Mouse (Mus musculus): ENCODE measurements around the gene Sdhc. TPM values are rescaled to one million over a fixed set of nuclear protein-coding genes. Genes with fewer than 3 reads are reported as not detected.
"Not testable (repeated sequence)": the region's sequence is repeated elsewhere in the genome, so short reads cannot be mapped to it uniquely, and the experiment has no call there.

Gene Sdhc
- total and polyA plus RNA-seq, 2 experiments from 2014 or later = 263 to 313 TPM

GRCm38 (mm10) chr1:171162526-171162925, 12.1 kb upstream of the Sdhc start:
- Histone ChIP-seq H3K4me1 (ENCODE audit: insufficient read depth, low read length) (no peaks in the 10 kb centered on the region), H3K4me2 (ENCODE audit: low read depth, low read length, poor library complexity, severe bottlenecking) (no peak overlapping the region), H3K9ac (replicated peaks; ENCODE audit: low read length, poor library complexity, severe bottlenecking) (no peak overlapping the region), H3K27ac (ENCODE audit: low read depth, low read length) (no peak overlapping the region), H3K4me3 (ENCODE audit: low read depth, low read length) (no peak overlapping the region), H3K27me3 (ENCODE audit: insufficient read depth, low read length) (peaks cover 8% of the 10 kb centered on the region; the same call in 1 of the 2 replicates), H3K9me3 (ENCODE audit: low read length) (no peaks in the 10 kb centered on the region), H3K36me3 (ENCODE audit: insufficient read depth, low read length) (no peaks in the 10 kb centered on the region)
- 91% methylated on average over 3 of the region's 3 CpGs for WGBS
- ATAC-seq (ENCODE audit: low FRiP score) (no peak), DNase-seq (ENCODE audit: low spot score) (no peak)
- no peak for TF ChIP-seq CTCF (IDR thresholded peaks at IDR 0.05)

GRCm38 (mm10) chr1:171159485-171159975, 9.1 kb upstream of the Sdhc start:
- Histone ChIP-seq H3K27me3 (ENCODE audit: insufficient read depth, low read length) (peaks cover 11% of the 10 kb centered on the region; the same call in 1 of the 2 replicates), H3K9ac (replicated peaks; ENCODE audit: low read length, poor library complexity, severe bottlenecking) (no peak overlapping the region), H3K4me1 (ENCODE audit: insufficient read depth, low read length) (no peaks in the 10 kb centered on the region), H3K27ac (ENCODE audit: low read depth, low read length) (no peak overlapping the region), H3K9me3 (ENCODE audit: low read length) (no peaks in the 10 kb centered on the region), H3K36me3 (ENCODE audit: insufficient read depth, low read length) (no peaks in the 10 kb centered on the region), H3K4me3 (ENCODE audit: low read depth, low read length) (0 out of 2 replicates have a peak overlapping the region, but pooled peaks have one; percentile 2), H3K4me2 (ENCODE audit: low read depth, low read length, poor library complexity, severe bottlenecking) (peak overlapping the region; percentile 28)
- DNase-seq (ENCODE audit: low spot score) (no peak), ATAC-seq (ENCODE audit: low FRiP score) (peak; percentile 18; the same call in 1 of the 2 replicates)
- 6% methylated on average over 15 of the region's 15 CpGs for WGBS
- peak; percentile 25; the same call in 1 of the 2 replicates for TF ChIP-seq CTCF (IDR thresholded peaks at IDR 0.05)

- H3K27me3 ChIP-seq (ENCODE audit: insufficient read depth, low read length) = peaks cover 11% of the 10 kb centered on the region; the same call in 1 of the 2 replicates
- ATAC-seq (ENCODE audit: low FRiP score) = no peak
- H3K9me3 ChIP-seq (ENCODE audit: low read length) = no peaks in the 10 kb centered on the region
- H3K27ac ChIP-seq (ENCODE audit: low read depth, low read length) = no peak overlapping the region
- no peaks in the 10 kb centered on the region for H3K4me1 ChIP-seq (ENCODE audit: insufficient read depth, low read length)
- TF ChIP-seq CTCF (IDR thresholded peaks at IDR 0.05) = no peak
- DNase-seq (ENCODE audit: low spot score) = no peak
- no peak overlapping the region for H3K4me3 ChIP-seq (ENCODE audit: low read depth, low read length)
- H3K36me3 ChIP-seq (ENCODE audit: insufficient read depth, low read length) = no peaks in the 10 kb centered on the region
- H3K9ac ChIP-seq (replicated peaks; ENCODE audit: low read length, poor library complexity, severe bottlenecking) = no peak overlapping the region
- H3K4me2 ChIP-seq (ENCODE audit: low read depth, low read length, poor library complexity, severe bottlenecking) = no peak overlapping the region
Measured at GRCm38 (mm10) chr1:171157965-171158364, 7.6 kb upstream of the Sdhc start.

GRCm38 (mm10) chr1:171156644-171157043, 6.2 kb upstream of the Sdhc start:
- Histone ChIP-seq H3K4me1 (ENCODE audit: insufficient read depth, low read length) (no peaks in the 10 kb centered on the region), H3K27me3 (ENCODE audit: insufficient read depth, low read length) (peaks cover 11% of the 10 kb centered on the region; the same call in 1 of the 2 replicates), H3K9ac (replicated peaks; ENCODE audit: low read length, poor library complexity, severe bottlenecking) (no peak overlapping the region), H3K9me3 (ENCODE audit: low read length) (no peaks in the 10 kb centered on the region), H3K27ac (ENCODE audit: low read depth, low read length) (no peak overlapping the region), H3K4me3 (ENCODE audit: low read depth, low read length) (no peak overlapping the region), H3K4me2 (ENCODE audit: low read depth, low read length, poor library complexity, severe bottlenecking) (no peak overlapping the region), H3K36me3 (ENCODE audit: insufficient read depth, low read length) (no peaks in the 10 kb centered on the region)
- TF ChIP-seq CTCF (IDR thresholded peaks at IDR 0.05) = no peak
- DNase-seq (ENCODE audit: low spot score) = no peak
- 72% methylated on average over 3 of the region's 3 CpGs for WGBS
- no peak for ATAC-seq (ENCODE audit: low FRiP score)

- H3K9me3 ChIP-seq (ENCODE audit: low read length) = no peaks in the 10 kb centered on the region
- 82% methylated on average over 4 of the region's 4 CpGs for WGBS
Measured at GRCm38 (mm10) chr1:171151966-171152365, 1.6 kb upstream of the Sdhc start.

GRCm38 (mm10) chr1:171150838-171151391, 512 bp upstream of the Sdhc start:
- H3K27me3 ChIP-seq (ENCODE audit: insufficient read depth, low read length) = 0 out of 2 replicates have a peak, but pooled peaks cover under 1% of the 10 kb centered on the region
- peak overlapping the region; percentile 83 for H3K4me2 ChIP-seq (ENCODE audit: low read depth, low read length, poor library complexity, severe bottlenecking)
- peak overlapping the region; percentile 86 for H3K27ac ChIP-seq (ENCODE audit: low read depth, low read length)
- ATAC-seq (ENCODE audit: low FRiP score) (0 out of 2 replicates have a peak, but pooled peaks have one; percentile 6), DNase-seq (ENCODE audit: low spot score) (peak; percentile 14)
- no peaks in the 10 kb centered on the region for H3K9me3 ChIP-seq (ENCODE audit: low read length)
- H3K9ac ChIP-seq (replicated peaks; ENCODE audit: low read length, poor library complexity, severe bottlenecking) = peak overlapping the region; percentile 44
- H3K4me1 ChIP-seq (ENCODE audit: insufficient read depth, low read length) = peaks cover 10% of the 10 kb centered on the region
- TF ChIP-seq CTCF (IDR thresholded peaks at IDR 0.05) = no peak
- H3K4me3 ChIP-seq (ENCODE audit: low read depth, low read length) = peak overlapping the region; percentile 82
- no peaks in the 10 kb centered on the region for H3K36me3 ChIP-seq (ENCODE audit: insufficient read depth, low read length)
- 3% methylated on average over 18 of the region's 18 CpGs for WGBS

More at GRCm38 (mm10) chr1:171151966-171152365, 1.6 kb upstream of the Sdhc start:
- 0 out of 2 replicates have a peak, but pooled peaks cover 3% of the 10 kb centered on the region for H3K27me3 ChIP-seq (ENCODE audit: insufficient read depth, low read length)
- no peak for TF ChIP-seq CTCF (IDR thresholded peaks at IDR 0.05)
- H3K36me3 ChIP-seq (ENCODE audit: insufficient read depth, low read length) = no peaks in the 10 kb centered on the region
- peaks cover 10% of the 10 kb centered on the region for H3K4me1 ChIP-seq (ENCODE audit: insufficient read depth, low read length)
- no peak overlapping the region for H3K27ac ChIP-seq (ENCODE audit: low read depth, low read length)
- ATAC-seq (ENCODE audit: low FRiP score) (no peak), DNase-seq (ENCODE audit: low spot score) (no peak)
- H3K4me2 ChIP-seq (ENCODE audit: low read depth, low read length, poor library complexity, severe bottlenecking) = no peak overlapping the region
- no peak overlapping the region for H3K4me3 ChIP-seq (ENCODE audit: low read depth, low read length)
- H3K9ac ChIP-seq (replicated peaks; ENCODE audit: low read length, poor library complexity, severe bottlenecking) = no peak overlapping the region

- not testable (repeated sequence) for H3K27ac ChIP-seq (ENCODE audit: low read depth, low read length); H3K4me3 ChIP-seq (ENCODE audit: low read depth, low read length); H3K4me1 ChIP-seq (ENCODE audit: insufficient read depth, low read length); ATAC-seq (ENCODE audit: low FRiP score); H3K9me3 ChIP-seq (ENCODE audit: low read length); H3K27me3 ChIP-seq (ENCODE audit: insufficient read depth, low read length); DNase-seq (ENCODE audit: low spot score); H3K4me2 ChIP-seq (ENCODE audit: low read depth, low read length, poor library complexity, severe bottlenecking); H3K9ac ChIP-seq (replicated peaks; ENCODE audit: low read length, poor library complexity, severe bottlenecking)
- H3K36me3 ChIP-seq (ENCODE audit: insufficient read depth, low read length) = peaks cover 22% of the 10 kb centered on the region
- 89% methylated on average over 9 of the region's 11 CpGs for WGBS
Measured at GRCm38 (mm10) chr1:171142981-171143380, 7.4 kb downstream of the Sdhc start.

GRCm38 (mm10) chr1:171137486-171138155, 12.8 kb downstream of the Sdhc start:
- 91% methylated on average over 8 of the region's 8 CpGs for WGBS
- not testable (repeated sequence) for DNase-seq (ENCODE audit: low spot score); ATAC-seq (ENCODE audit: low FRiP score)

More at GRCm38 (mm10) chr1:171137486-171138155, 12.8 kb downstream of the Sdhc start:
- H3K9me3 ChIP-seq (ENCODE audit: low read length); H3K27ac ChIP-seq (ENCODE audit: low read depth, low read length); H3K4me1 ChIP-seq (ENCODE audit: insufficient read depth, low read length); H3K4me3 ChIP-seq (ENCODE audit: low read depth, low read length); H3K27me3 ChIP-seq (ENCODE audit: insufficient read depth, low read length); H3K9ac ChIP-seq (replicated peaks; ENCODE audit: low read length, poor library complexity, severe bottlenecking); H3K4me2 ChIP-seq (ENCODE audit: low read depth, low read length, poor library complexity, severe bottlenecking): not testable (repeated sequence)
- H3K36me3 ChIP-seq (ENCODE audit: insufficient read depth, low read length) = peaks cover 30% of the 10 kb centered on the region

All from midbrain, postnatal 0 days (tissue).